Mouse (Mus musculus) ES-Bruce4 (cell line): ENCODE data around the gene Mecom.

ENCODE experiments used
- CTCF ChIP-seq: IDR thresholded peaks from one replicate; pipeline ENCODE4 v1.8.1; 2011; ENCODE audit warnings: low read depth, low read length
- POLR2A ChIP-seq: IDR thresholded peaks from one replicate; pipeline ENCODE4 v1.8.1; 2011; ENCODE audit warnings: low read length; ENCODE audit not compliant: insufficient read depth

GRCm38 (mm10) chr3:30560677-30561314 lies 13.0 kb upstream of the Mecom start:
- no peak for TF ChIP-seq CTCF
- TF ChIP-seq POLR2A, result no peak
